Mouse (Mus musculus): ENCODE measurements around the gene Abca3.
"Not testable (repeated sequence)": the region's sequence is repeated elsewhere in the genome, so short reads cannot be mapped to it uniquely, and the experiment has no call there.

Abca3 gene

GRCm38 (mm10) chr17:24437016-24437415 lies 85.3 kb downstream of the Abca3 start:
- DNase-seq (ENCODE audit: low read depth in 2 of 2, low spot score in 2 of 2) = peak; percentile 40 to 55

- DNase-seq (ENCODE audit: low read depth in 2 of 2, low spot score in 2 of 2) = no peak
These were observed 88.6 kb downstream of the Abca3 start for GRCm38 (mm10) chr17:24440377-24440776.

GRCm38 (mm10) chr17:24441148-24441547 lies 89.4 kb downstream of the Abca3 start:
- DNase-seq (ENCODE audit: low read depth in 2 of 2, low spot score in 2 of 2) = no peak

GRCm38 (mm10) chr17:24442107-24442506 lies 90.4 kb downstream of the Abca3 start:
- no peak for DNase-seq (ENCODE audit: low read depth in 2 of 2, low spot score in 2 of 2)

GRCm38 (mm10) chr17:24442632-24443155 lies 90.9 kb downstream of the Abca3 start, which contains the start of gene Dnase1l2:
TSS of gene Dnase1l2 (minus strand) at chr17:24443105.
- DNase-seq (ENCODE audit: low read depth in 2 of 2, low spot score in 2 of 2) = no peak

- DNase-seq (ENCODE audit: low read depth in 2 of 2, low spot score in 2 of 2) = no peak
These were observed 91.7 kb downstream of the Abca3 start for GRCm38 (mm10) chr17:24443409-24443808.

GRCm38 (mm10) chr17:24446590-24446989 lies 94.8 kb downstream of the Abca3 start:
- no peak for DNase-seq (ENCODE audit: low read depth in 2 of 2, low spot score in 2 of 2)

GRCm38 (mm10) chr17:24449507-24449906 lies 97.8 kb downstream of the Abca3 start:
- no peak for DNase-seq (ENCODE audit: low read depth in 2 of 2, low spot score in 2 of 2)

GRCm38 (mm10) chr17:24451220-24451619 lies 99.5 kb downstream of the Abca3 start:
- no peak for DNase-seq (ENCODE audit: low read depth in 2 of 2, low spot score in 2 of 2)

- DNase-seq (ENCODE audit: low read depth in 2 of 2, low spot score in 2 of 2) = no peak
These were observed 101.6 kb downstream of the Abca3 start for GRCm38 (mm10) chr17:24453372-24453771.

GRCm38 (mm10) chr17:24454218-24454755 lies 102.5 kb downstream of the Abca3 start:
- peak; percentile 16 to 28 for DNase-seq (ENCODE audit: low read depth in 2 of 2, low spot score in 2 of 2)

- DNase-seq (ENCODE audit: low read depth in 2 of 2, low spot score in 2 of 2) = peak; percentile 98 to 100
These were observed 103.2 kb downstream of the Abca3 start for GRCm38 (mm10) chr17:24454756-24455522.

GRCm38 (mm10) chr17:24455523-24456206 lies 103.9 kb downstream of the Abca3 start:
- DNase-seq (ENCODE audit: low read depth in 2 of 2, low spot score in 2 of 2) = not testable (repeated sequence)

Data from CD8-positive naive resting alpha-beta T cell, adult 2 months (primary cell).